Mouse (Mus musculus) small intestine, adult 2 months (tissue): ENCODE results near the gene Gm20458. TPM values are rescaled to one million over a fixed set of nuclear protein-coding genes. Genes with fewer than 3 reads are reported as not detected.

Experiments used
- H3K27ac ChIP-seq: fragments of 200-500 bp; 2 replicates; pipeline ENCODE4 v1.5.1; 2012; ENCODE audit warnings: low read depth, low read length, control low read depth, inconsistent platforms; ENCODE audit not compliant: insufficient read depth
- H3K27me3 ChIP-seq: fragments of 200-500 bp; 2 replicates; pipeline ENCODE4 v1.6.1; 2012; ENCODE audit warnings: mild to moderate bottlenecking, moderate library complexity, low read length, inconsistent platforms; ENCODE audit not compliant: control insufficient read depth, insufficient read depth
- H3K36me3 ChIP-seq: fragments of 200-500 bp; 2 replicates; pipeline ENCODE4 v1.6.1; 2012; ENCODE audit warnings: mild to moderate bottlenecking, low read length, control low read depth, inconsistent platforms; ENCODE audit not compliant: control insufficient read depth, insufficient read depth
- H3K4me1 ChIP-seq: fragments of 200-500 bp; 2 replicates; pipeline ENCODE4 v1.6.1; 2012; ENCODE audit warnings: low read length, inconsistent platforms, mixed read lengths; ENCODE audit not compliant: control insufficient read depth, insufficient read depth, insufficient read length
- H3K4me3 ChIP-seq: fragments of 200-500 bp; 2 replicates; pipeline ENCODE4 v1.5.1; 2012; ENCODE audit warnings: low read depth, mild to moderate bottlenecking, control low read depth, inconsistent platforms, low read length, moderate library complexity
- CTCF ChIP-seq: fragments of 200-500 bp; IDR thresholded peaks from 2 replicates; pipeline ENCODE4 v1.5.1; 2012; ENCODE audit warnings: low read depth, mild to moderate bottlenecking, control low read depth, inconsistent platforms, low read length, moderate library complexity, mixed read lengths; ENCODE audit not compliant: insufficient replicate concordance, insufficient read length; ENCODE audit errors: extremely low read depth
- POLR2A ChIP-seq: fragments of 200-500 bp; IDR thresholded peaks from 2 replicates; pipeline ENCODE4 v1.6.1; 2012; ENCODE audit warnings: low read depth, mild to moderate bottlenecking, control low read depth, inconsistent platforms, low read length, moderate library complexity
- WGBS: fragments of 180-500 bp; shearing (Covaris S2); methylation state at CpG from one replicate; pipeline ENCODE4 v1.1.7; 2018; 5-methylcytosine and 5-hydroxymethylcytosine counted together
- polyA plus RNA-seq: library from polyadenylated mRNA; depleted of rRNA; stranded (reverse); fragments of >200 nt; gene quantifications from 2 replicates; pipeline ENCODE4 v1.2.3, GENCODE M21; 2012

Gm20458 gene
- polyA plus RNA-seq, 1 experiment = 79.8 TPM

- no peaks in the 10 kb centered on the region for H3K27me3 ChIP-seq
- H3K27ac ChIP-seq = no peak overlapping the region
- TF ChIP-seq POLR2A (no peak), CTCF (no peak)
- no peak overlapping the region for H3K4me3 ChIP-seq
- 68% methylated on average over 2 of the region's 2 CpGs for WGBS
- H3K36me3 ChIP-seq = 0 out of 2 replicates have a peak, but pooled peaks cover 1% of the 10 kb centered on the region
- peaks cover 14% of the 10 kb centered on the region for H3K4me1 ChIP-seq
These were observed 16.1 kb upstream of the Gm20458 start for GRCm38 (mm10) chr2:164444701-164445100.

GRCm38 (mm10) chr2:164445399-164446085 lies 15.2 kb upstream of the Gm20458 start:
- no peak overlapping the region for H3K4me3 ChIP-seq
- TF ChIP-seq CTCF (no peak), POLR2A (no peak)
- H3K27ac ChIP-seq = no peak overlapping the region
- 85% methylated on average over 3 of the region's 3 CpGs for WGBS
- H3K4me1 ChIP-seq = peaks cover 8% of the 10 kb centered on the region
- 0 out of 2 replicates have a peak, but pooled peaks cover under 1% of the 10 kb centered on the region for H3K36me3 ChIP-seq
- H3K27me3 ChIP-seq = no peaks in the 10 kb centered on the region

- H3K4me3 ChIP-seq = no peak overlapping the region
- WGBS = 82% methylated on average over 3 of the region's 3 CpGs
- H3K36me3 ChIP-seq = no peaks in the 10 kb centered on the region
- no peak overlapping the region for H3K27ac ChIP-seq
- H3K4me1 ChIP-seq = peaks cover 8% of the 10 kb centered on the region
- TF ChIP-seq CTCF (no peak), POLR2A (no peak)
- no peaks in the 10 kb centered on the region for H3K27me3 ChIP-seq
These were observed 14.7 kb upstream of the Gm20458 start for GRCm38 (mm10) chr2:164446086-164446469.

GRCm38 (mm10) chr2:164448140-164448539 lies 12.6 kb upstream of the Gm20458 start:
- Histone ChIP-seq H3K36me3 (no peaks in the 10 kb centered on the region), H3K27ac (no peak overlapping the region)
- 96% methylated on average over 1 of the region's 1 CpGs for WGBS

GRCm38 (mm10) chr2:164448921-164449320 lies 11.8 kb upstream of the Gm20458 start:
- H3K4me3 ChIP-seq = no peak overlapping the region
- WGBS = 44% methylated on average over 5 of the region's 5 CpGs
- no peak overlapping the region for H3K27ac ChIP-seq

More at GRCm38 (mm10) chr2:164448140-164448539, 12.6 kb upstream of the Gm20458 start:
- TF ChIP-seq POLR2A (no peak), CTCF (no peak)
- no peak overlapping the region for H3K4me3 ChIP-seq
- no peaks in the 10 kb centered on the region for H3K27me3 ChIP-seq
- H3K4me1 ChIP-seq = peaks cover 3% of the 10 kb centered on the region; the same call in 1 of the 2 replicates

GRCm38 (mm10) chr2:164449341-164450042 lies 11.3 kb upstream of the Gm20458 start:
- TF ChIP-seq POLR2A = no peak
- TF ChIP-seq CTCF = no peak
- Histone ChIP-seq H3K27ac (no peak overlapping the region), H3K4me3 (no peak overlapping the region)

More at GRCm38 (mm10) chr2:164448921-164449320, 11.8 kb upstream of the Gm20458 start:
- no peaks in the 10 kb centered on the region for H3K36me3 ChIP-seq
- no peak for TF ChIP-seq CTCF
- no peak for TF ChIP-seq POLR2A
- no peaks in the 10 kb centered on the region for H3K27me3 ChIP-seq
- no peaks in the 10 kb centered on the region; the same call in 1 of the 2 replicates for H3K4me1 ChIP-seq

More at GRCm38 (mm10) chr2:164449341-164450042, 11.3 kb upstream of the Gm20458 start:
- WGBS = 63% methylated on average over 14 of the region's 14 CpGs
- H3K36me3 ChIP-seq = no peaks in the 10 kb centered on the region
- no peaks in the 10 kb centered on the region for H3K27me3 ChIP-seq
- peaks cover under 1% of the 10 kb centered on the region; the same call in 1 of the 2 replicates for H3K4me1 ChIP-seq
